Mouse (Mus musculus): ENCODE data around the gene Pnpla7.

GRCm38 (mm10) chr2:25022678-25023077, 46.8 kb downstream of the Pnpla7 start:
- TF ChIP-seq CTCF (IDR thresholded peaks at IDR 0.05; ENCODE audit: insufficient read depth, low read length) (no peak), POLR2A (IDR thresholded peaks at IDR 0.05; ENCODE audit: borderline replicate concordance, extremely low read depth, low read depth, low read length) (no peak)
